Mouse (Mus musculus): ENCODE results near the gene St3gal3.

The St3gal3 gene

DNA sequence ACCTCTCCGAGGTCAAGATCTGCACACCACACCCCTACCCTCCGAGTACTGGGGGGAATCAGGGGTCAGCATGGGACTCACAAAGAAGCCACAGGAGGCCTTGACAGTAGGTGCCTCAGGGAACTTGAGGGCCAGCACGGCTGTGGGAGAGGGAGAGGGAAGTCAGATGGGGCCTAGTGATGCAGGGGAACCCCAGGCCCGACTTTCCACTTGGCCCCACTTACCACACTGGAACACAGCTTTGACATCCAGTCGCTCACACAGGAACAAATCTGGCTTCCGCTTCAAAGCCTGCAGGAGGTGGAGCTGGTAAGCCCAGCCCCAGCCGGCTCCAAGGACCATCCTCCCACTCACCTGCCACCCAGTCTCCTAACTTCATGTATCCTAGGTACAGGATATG is 239.4 kb downstream of the St3gal3 start:
- no peak for DNase-seq (ENCODE audit: low read depth, low spot score)

DNA sequence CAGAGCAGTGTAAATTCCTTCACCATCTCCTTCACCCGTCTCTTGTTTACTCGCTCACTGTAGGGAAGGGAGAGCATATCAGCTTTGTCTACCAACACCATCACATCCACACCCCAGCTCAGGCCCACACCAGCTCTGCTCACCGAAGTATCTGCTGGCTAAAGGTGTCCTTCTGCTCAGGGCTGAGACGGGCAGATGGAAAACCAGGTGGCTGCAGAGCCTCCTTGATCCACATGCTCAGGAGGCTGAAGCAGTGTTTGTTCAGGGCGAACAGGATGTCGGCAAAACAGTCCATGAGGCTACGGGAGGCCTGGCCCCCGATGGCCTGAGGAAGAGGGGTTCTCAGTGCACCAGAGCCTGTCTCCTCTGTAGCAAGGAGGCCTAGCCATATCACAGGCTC is 240.1 kb downstream of the St3gal3 start:
- DNase-seq (ENCODE audit: low read depth, low spot score), result no peak

DNA sequence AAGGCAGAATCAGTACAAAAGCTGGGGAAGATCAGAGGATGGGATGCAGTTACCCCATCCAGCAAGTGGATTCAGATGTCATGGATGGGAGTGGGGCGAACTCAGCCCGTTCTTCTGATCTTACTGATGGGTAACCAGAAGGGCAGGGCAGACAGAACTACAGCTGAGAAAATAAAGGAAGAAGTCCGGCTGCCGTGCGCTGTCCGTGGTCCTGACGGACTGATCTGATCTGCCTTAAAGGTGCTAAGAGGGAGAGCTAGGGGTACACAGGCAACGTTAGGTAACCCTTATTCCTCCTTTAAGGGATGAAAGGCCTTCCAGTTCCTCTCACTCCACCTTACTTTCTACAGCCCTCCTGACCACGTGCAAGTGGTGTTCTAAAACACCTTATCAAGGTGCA is 241.3 kb downstream of the St3gal3 start:
- no peak for DNase-seq (ENCODE audit: low read depth, low spot score)

DNA sequence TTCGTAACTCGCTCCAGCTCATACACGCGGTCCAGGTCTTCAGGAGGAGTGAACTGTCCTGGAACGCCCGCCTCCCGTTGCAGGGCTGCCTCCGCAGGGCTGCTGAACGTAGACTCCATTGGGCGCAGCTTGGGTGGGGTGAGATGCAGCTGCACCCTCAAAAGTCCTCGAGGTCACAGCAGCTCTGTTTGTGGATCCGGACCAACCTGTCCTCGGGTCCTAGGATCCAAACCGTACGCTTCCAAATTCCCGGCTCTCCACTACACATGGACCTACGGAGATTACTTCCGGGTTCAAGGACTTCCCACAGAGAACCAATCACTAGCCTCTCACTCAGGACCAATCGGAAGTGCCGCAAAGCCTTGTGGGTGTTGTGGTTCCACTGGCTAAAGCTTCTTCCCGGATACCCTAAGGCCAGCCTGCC is 243.0 kb downstream of the St3gal3 start, which contains the start of gene Dph2:
Dph2 (minus strand) TSS at position 295 of the 424 bp plus-strand sequence.
- DNase-seq (ENCODE audit: low read depth, low spot score), result peak; percentile 73

DNA sequence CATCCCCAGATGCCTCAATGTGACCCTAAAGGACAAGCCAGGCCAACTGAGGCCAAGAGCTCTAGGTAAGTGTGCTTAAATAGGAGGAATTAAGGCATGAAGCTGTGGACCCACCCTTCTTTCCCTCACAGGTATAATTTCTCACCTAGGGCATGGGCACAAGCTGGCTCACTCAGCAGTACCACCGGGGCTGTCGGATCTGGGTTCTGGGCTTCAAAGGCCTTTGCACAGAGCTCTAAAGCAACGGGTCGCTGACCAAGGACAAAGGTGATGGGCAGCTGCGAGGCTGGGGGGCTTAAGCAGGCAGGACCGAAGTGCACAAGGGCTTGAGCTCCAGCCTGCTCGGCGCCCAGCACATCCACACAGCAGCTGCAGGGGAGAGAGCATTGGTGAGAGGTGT is 244.0 kb downstream of the St3gal3 start:
- DNase-seq (ENCODE audit: low read depth, low spot score), result no peak

DNA sequence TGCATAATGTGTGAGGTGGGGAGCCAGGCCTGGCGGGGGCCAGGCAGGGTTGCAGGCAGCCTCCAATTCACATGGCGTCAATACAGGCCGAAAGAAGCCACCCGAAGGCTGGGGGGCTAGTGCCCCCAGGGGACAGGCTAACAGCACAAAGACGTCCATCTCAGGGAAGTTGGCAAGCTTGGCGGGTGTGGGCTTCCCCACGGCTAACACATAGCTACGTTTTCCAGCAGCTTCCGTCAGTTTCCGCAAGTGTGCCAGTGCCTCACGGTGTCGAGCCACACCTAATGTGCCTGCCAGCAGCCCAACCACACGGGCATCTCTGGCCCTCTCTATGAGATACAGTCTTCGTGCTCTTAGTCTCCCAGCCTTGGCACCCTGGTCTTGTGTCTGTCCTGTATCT is 244.7 kb downstream of the St3gal3 start:
- DNase-seq (ENCODE audit: low read depth, low spot score), result no peak

DNA sequence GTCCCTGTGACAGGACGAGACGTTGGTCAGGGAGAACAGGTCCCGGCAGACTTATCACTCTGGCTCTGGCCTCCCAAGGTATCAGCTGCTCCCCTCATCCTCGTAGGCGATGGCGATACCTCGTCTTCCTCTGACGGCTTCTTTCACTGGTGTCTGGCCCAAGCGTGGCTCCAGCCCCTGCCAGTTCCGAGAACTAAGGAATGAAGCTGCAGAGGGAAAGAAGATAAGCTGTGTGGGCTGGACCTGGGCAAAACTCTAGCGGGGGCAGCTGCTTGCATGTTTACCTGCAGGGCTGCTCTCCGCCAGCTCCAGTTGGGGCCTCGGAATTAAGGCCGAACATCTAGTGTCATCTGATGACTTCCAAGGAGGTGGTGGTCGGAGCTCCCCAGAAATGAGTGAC is 245.2 kb downstream of the St3gal3 start:
- no peak for DNase-seq (ENCODE audit: low read depth, low spot score)

DNA sequence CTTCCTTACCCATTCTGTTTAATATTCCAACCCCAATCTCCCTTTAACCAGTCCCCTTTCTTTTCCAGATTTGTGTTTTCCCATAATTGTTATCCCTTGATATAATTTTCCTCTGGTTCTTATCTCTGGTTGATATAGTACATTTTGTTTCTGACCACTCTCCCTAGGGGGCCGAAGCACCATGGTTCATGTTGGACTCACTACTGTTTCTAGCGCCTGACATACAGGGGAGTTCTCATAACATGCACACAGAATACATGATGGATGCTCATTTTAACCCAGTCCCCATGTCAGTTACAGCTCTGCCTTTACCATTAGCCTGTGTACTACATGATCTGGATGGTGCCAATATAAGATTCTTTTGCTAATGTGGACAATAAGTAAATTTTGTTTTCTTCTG is 246.8 kb downstream of the St3gal3 start:
- no peak for DNase-seq (ENCODE audit: low read depth, low spot score)

DNA sequence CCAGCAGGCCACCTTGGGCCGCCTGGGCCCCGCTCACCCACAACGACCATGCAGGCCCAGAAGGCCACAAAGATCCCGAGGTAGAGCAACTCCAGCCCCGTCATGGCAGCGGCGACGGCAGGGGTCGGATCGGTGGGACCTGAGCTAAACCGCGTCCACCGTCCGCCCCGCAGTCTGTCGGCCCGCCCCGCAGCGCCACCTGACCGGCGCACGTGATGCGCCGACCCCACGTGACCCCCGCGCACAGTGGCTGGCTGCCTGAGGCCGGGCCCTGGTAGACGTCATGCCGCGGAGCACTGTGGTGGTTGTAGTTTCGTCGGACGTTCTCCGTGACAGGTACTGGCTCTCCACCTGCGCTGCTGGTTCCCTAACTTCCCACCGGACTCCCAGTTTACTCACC is 247.6 kb downstream of the St3gal3 start, which contains the start of gene Atp6v0b:
Atp6v0b (minus strand) TSS at position 201 of the 400 bp plus-strand sequence.
- peak; percentile 84 for DNase-seq (ENCODE audit: low read depth, low spot score)

DNA sequence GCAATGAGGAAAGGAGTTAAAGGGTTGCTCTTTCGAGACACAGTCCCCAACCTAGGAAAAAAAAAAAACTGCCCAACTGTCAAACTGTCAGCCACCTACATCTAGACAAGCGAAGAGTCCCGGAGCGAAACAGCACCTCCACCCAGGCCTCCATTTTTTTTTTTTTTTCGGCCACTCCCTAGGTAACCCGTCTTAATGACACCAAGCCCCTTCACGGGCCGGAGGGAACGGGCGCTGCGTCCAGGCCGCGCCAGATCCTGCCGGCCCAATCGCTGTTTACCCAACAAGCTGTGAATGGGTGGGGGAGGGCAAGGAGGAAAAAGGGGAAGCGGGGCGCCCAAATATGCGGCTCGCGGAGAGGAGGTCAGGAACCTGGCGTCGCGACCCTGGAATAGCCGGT is 248.1 kb downstream of the St3gal3 start:
- DNase-seq (ENCODE audit: low read depth, low spot score), result no peak

DNA sequence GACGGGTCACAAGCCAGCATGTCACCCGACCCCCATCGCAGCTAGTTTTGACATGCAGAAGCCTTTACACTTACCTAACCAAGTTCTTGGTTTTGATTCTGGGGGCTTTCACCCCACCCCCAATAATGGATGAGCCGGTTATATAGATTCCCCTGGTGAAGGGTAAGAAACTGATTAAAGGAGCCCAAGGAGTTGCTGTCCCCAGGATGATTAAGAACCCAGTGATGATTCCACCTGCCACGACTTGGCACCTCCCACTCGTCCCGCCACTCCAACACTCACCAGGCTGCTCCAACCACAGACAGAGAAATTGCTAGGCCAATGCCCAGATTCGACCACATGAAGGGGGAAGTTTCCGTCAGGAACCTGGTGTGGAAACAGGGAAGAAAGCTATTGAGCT is 248.7 kb downstream of the St3gal3 start:
- DNase-seq (ENCODE audit: low read depth, low spot score), result no peak

DNA sequence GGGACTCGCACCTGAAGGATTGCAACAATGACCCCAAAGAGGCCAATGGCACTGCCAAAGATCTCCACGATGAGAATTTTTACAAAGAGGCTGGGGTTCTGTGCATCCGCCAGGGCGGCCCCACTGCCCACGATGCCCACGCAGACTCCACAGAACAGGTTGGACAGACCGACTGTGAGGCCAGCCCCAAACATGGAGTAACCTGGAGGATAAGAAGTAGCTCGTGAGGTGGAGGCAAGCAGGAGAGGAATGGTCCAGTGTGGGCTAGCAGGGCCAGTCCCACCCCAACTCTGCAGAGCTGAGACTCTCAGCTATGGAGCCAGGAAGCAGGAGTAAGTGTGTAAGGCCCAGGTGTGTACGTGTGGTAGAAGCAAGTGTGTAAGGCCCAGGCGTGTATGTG is 249.6 kb downstream of the St3gal3 start:
- no peak for DNase-seq (ENCODE audit: low read depth, low spot score)

DNA sequence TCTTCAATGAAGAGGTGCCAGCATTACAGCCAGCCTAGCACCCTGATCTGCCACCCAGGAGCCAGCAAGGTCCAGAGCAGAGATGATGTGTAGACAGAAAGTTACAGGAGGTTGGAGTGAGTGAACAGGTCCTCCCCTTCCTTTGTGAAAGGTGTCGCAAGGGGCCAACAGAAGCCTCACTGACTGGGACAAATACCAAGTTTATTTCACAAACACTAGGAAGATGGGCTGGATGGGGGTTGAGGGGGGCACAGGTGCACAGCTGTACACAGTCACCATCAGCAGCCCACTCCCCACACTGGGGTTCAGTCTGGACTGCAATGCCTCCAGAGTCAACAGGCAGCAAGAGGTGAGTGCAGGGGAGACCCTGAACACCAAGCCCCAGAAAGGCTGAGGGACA is 250.6 kb downstream of the St3gal3 start:
- no peak for DNase-seq (ENCODE audit: low read depth, low spot score)

DNA sequence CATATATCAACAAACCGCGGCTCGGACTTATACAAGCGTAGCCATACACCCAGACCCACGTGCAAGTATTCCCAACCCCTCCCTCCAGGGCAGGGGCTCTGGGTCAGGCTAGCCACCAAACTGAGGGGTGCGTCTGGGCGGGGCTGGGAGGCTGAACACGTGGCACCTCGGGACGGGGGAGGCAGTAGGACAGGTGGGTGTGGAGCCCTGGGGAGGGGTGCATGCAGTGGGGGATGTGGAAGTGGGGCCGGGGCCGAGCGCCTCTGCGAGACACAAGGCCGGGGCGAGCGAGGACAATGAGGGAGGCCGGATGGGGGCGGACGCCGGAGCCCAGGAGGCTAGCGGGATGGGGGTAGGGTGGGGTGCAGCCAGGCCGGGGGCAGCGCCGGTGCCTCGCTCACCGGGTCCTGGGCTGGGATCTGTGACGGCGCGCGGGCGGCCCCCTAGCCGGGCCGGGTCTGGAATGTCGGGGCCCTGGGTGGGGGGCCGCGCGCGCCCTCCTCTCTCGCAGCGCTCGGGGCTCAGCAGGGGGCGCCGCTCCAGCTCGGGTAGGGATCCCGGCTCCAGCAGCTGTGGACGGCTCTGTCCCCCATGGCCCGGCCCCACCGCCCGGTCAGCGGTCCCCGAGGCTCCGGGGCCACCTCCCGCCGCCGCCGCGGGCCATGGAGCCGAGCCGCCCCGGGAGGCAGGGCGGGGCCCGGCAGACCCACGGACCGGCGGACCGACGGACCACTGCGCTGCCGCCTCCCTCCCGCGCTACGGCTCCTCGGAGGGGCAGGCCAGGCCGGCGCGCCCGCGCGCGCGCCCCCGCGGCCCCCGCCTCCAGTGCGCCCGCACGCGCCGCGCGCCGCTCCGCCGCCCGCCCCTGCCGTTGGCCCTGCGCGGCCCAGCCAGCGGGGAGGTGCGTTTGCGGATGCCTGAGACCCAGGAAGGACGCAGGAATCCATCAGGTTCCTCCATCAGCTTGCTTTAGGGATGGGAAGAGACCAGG is 251.7 kb downstream of the St3gal3 start, which contains the start of gene B4galt2:
B4galt2 (minus strand) TSS at position 787 of the 991 bp plus-strand sequence.
- DNase-seq (ENCODE audit: low read depth, low spot score), result peak; percentile 46

Data from embryo, embryonic 11.5 days (tissue).